Comparison of ENCODE assay signal across 10 mouse cellular contexts in the genomic region with DNA sequence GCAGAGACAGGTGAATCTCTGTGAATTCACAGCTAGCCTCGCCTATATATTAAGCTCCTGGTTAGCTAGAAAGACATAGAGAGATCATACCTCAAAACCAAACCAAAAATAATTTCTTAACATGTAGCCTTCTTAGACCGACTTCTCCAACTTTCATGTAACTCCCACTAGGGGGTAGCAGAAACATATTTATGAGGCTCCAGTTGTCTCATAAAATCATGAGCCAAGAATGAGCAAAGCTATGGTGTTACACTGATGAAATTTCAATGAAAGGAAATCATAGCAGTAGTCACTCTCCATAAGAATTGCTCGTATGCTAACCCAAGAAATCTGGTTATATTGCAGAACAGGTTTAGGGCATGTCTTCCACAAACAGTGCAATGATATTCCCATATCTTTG.
A peak's percentile ranks its signal among the peaks of the same experiment; 100 is the strongest.
DNase-seq lines count a peak whose midpoint lies in the region; ATAC-seq and TF ChIP-seq lines count a peak whose summit lies in the region.
"Had no signal": no experiment of that assay in that cellular context is flagged by ENCODE, and none has a peak within 500 bp of the region (broad histone marks: within the 10 kb centered on the region; RNA-seq: fewer than 3 reads in every experiment).

No protein-coding gene starts in this region.

- DNase-seq in layer of hippocampus, adult 9-10 months (ENCODE audit: low spot score), result peak; percentile 46
- no peak for DNase-seq in layer of hippocampus, postnatal 25 days (ENCODE audit: extremely low spot score in 1 of 2, low spot score in 1 of 2)
- DNase-seq in Patski (ENCODE audit: low read depth, low spot score), result peak; percentile 17
- DNase-seq in cerebellum, adult 8-10 months, result peak; percentile 21
- peak; percentile 10 for DNase-seq in naive thymus-derived CD4-positive, alpha-beta T cell, adult 2 months (ENCODE audit: low read depth)
- no peak for DNase-seq in thymus, postnatal 14 days
- DNase-seq in heart, postnatal 4 days, result no peak

- TF ChIP-seq CTCF in Patski (IDR thresholded peaks at IDR 0.05), result peak; percentile 63

- no peaks in the 10 kb centered on the region for H3K9me3 ChIP-seq in hindbrain, embryonic 15.5 days

- H3K4me2 ChIP-seq in hindbrain, embryonic 15.5 days, result no peak overlapping the region

- CTCF ChIA-PET in Patski (lab: Charles Lee), result interaction anchor here (0.8 to 7.2 kb wide), 4 partner anchors 13 to 771 kb away, joined by 3 to 42 read pairs (median 4); partner anchors contain the start of gene Rab32

- no peaks in the 10 kb centered on the region for H3K27me3 ChIP-seq in Patski
- no peaks in the 10 kb centered on the region for H3K27me3 ChIP-seq in hindbrain, embryonic 15.5 days

- no peaks in the 10 kb centered on the region for H3K4me1 ChIP-seq in hindbrain, embryonic 15.5 days (replicated peaks)

- in situ Hi-C loops in Patski (cut with MboI; ENCODE audit: low pct_unique_long_range_greater_than_20kb), result loop anchor here (5.0 kb wide), 2 partner anchors 149 to 769 kb away; partner anchors contain the start of gene Rab32

- no peaks in the 10 kb centered on the region for H3K36me3 ChIP-seq in hindbrain, embryonic 15.5 days

- 43% methylated on average over 3 of the region's 3 CpGs for WGBS in hindbrain, embryonic 15.5 days

- no peak overlapping the region for H3K9ac ChIP-seq in hindbrain, embryonic 15.5 days

- POLR2A ChIA-PET in Patski (lab: Charles Lee), result no interaction called here

- H3K4me3 ChIP-seq in hindbrain, embryonic 15.5 days, result no peak overlapping the region
- H3K4me3 ChIP-seq: erythroblast, embryonic 14.5 days; myocyte had no signal

- peak; percentile 62 for ATAC-seq in Patski
- ATAC-seq in hindbrain, embryonic 15.5 days (ENCODE audit: low FRiP score, low read depth), result peak; percentile 79

- H3K27ac ChIP-seq in hindbrain, embryonic 15.5 days (replicated peaks), result no peak overlapping the region

Comparison
In these comparisons a context has a peak if more than half of its experiments do, and no peak if none do; other contexts are left out.
1. DNase-seq: peak in layer of hippocampus, adult 9-10 months (single experiment), Patski (single experiment), cerebellum, adult 8-10 months (single experiment) and naive thymus-derived CD4-positive, alpha-beta T cell, adult 2 months (single experiment); none in layer of hippocampus, postnatal 25 days (0 of 2), thymus, postnatal 14 days (single experiment) and heart, postnatal 4 days (single experiment).